Mouse (Mus musculus): ENCODE measurements around the gene Ubb. TPM values are rescaled to one million over a fixed set of nuclear protein-coding genes. Genes with fewer than 3 reads are reported as not detected.
A peak's percentile ranks its signal among the peaks of the same experiment; 100 is the strongest.

Gene Ubb
- polyA plus RNA-seq, 1 experiment from 2014 or later: 3,283 TPM

DNA sequence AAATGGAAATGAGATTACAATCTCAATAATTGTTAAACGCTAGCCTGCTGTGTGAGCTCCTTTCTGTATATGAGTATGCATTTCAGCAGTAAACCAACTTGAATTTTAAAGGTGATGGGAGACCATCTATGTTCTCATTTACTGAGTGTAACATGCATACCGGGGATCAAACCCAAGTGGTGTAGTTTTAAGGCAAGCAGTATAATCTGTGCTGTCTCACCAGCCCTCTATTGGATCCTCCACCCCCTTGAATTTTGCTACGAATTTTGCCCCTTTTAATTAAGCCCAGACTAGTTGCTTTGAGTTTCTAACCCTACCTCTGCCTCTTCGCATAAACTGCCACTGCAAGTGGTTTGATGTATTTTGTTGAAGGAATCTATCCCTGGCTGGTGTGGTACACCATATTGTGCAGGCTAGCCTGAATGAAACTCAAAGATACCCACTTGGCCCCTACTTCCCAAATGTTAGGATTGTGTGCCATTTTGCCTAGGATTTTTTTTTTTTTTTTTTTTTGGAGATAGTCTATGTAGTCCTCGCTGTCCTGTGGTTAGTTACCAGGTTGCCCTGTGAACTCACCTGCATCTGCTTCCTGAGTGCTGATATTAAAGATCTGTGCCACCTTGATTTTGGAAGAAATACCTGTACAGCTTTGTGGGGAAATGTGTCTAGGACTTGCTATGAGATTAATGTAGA lies 3.3 kb downstream of the Ubb start:
- Histone ChIP-seq H3K4me2 (ENCODE audit: low read depth, low read length, severe bottlenecking) (peak overlapping the region; percentile 80), H3K4me1 (replicated peaks; ENCODE audit: control insufficient read depth, insufficient read depth, low read length) (peaks cover 11% of the 10 kb centered on the region; the same call in 1 of the 2 replicates), H3K27ac (ENCODE audit: low read depth, low read length) (no peak overlapping the region), H3K4me3 (ENCODE audit: low read depth, low read length) (peak overlapping the region; percentile 50), H3K9me3 (ENCODE audit: control insufficient read depth, low read length) (no peaks in the 10 kb centered on the region), H3K27me3 (ENCODE audit: control insufficient read depth, insufficient read depth, low read length) (no peaks in the 10 kb centered on the region), H3K36me3 (ENCODE audit: control insufficient read depth, insufficient read depth, low read length) (peaks cover 8% of the 10 kb centered on the region; the same call in 1 of the 2 replicates), H3K9ac (ENCODE audit: low read length) (peak overlapping the region; percentile 8; the same call in 1 of the 2 replicates)
- DNase-seq (ENCODE audit: low spot score) (no peak), ATAC-seq (replicated peaks; ENCODE audit: low FRiP score) (no peak)
- WGBS: 79% methylated on average over 5 of the region's 5 CpGs

- no peak for ATAC-seq (replicated peaks; ENCODE audit: low FRiP score)
- Histone ChIP-seq H3K36me3 (ENCODE audit: control insufficient read depth, insufficient read depth, low read length) (peaks cover 8% of the 10 kb centered on the region; the same call in 1 of the 2 replicates), H3K9ac (ENCODE audit: low read length) (no peak overlapping the region), H3K4me2 (ENCODE audit: low read depth, low read length, severe bottlenecking) (peak overlapping the region; percentile 80), H3K9me3 (ENCODE audit: control insufficient read depth, low read length) (no peaks in the 10 kb centered on the region), H3K27me3 (ENCODE audit: control insufficient read depth, insufficient read depth, low read length) (no peaks in the 10 kb centered on the region), H3K27ac (ENCODE audit: low read depth, low read length) (no peak overlapping the region), H3K4me1 (replicated peaks; ENCODE audit: control insufficient read depth, insufficient read depth, low read length) (peaks cover 9% of the 10 kb centered on the region; the same call in 1 of the 2 replicates), H3K4me3 (ENCODE audit: low read depth, low read length) (0 out of 2 replicates have a peak overlapping the region, but pooled peaks have one; percentile 50)
- DNase-seq (ENCODE audit: low spot score): no peak
These were observed 4.1 kb downstream of the Ubb start for GRCm38 (mm10) chr11:62554934-62555517.

DNA sequence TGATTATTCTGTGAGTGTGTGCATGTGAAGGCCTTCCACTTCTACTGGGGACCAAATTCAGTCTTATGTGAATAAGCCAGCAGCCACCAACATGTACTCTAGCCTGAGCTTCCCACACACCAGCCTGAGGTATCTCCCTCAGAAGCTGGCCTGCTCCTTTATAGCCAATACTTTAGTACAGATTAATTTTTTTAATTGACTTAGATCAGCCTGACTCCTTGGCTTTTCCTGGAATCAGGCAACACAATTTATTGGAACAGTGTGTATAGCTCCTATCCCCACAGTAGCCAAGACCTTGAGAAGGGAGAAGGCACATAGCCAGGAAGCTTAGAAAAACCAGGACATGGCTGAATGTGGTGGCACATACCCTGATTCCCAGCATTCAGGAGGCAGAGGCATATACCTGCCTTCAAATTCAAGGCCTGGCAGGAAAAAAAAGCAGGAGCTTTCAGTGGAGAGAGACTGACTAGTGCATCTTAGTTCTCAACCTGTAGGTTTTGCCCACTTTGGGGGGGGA lies 5.0 kb downstream of the Ubb start:
- peaks cover 8% of the 10 kb centered on the region; the same call in 1 of the 2 replicates for H3K36me3 ChIP-seq (ENCODE audit: control insufficient read depth, insufficient read depth, low read length)
- peaks cover 9% of the 10 kb centered on the region; the same call in 1 of the 2 replicates for H3K4me1 ChIP-seq (replicated peaks; ENCODE audit: control insufficient read depth, insufficient read depth, low read length)
- H3K27me3 ChIP-seq (ENCODE audit: control insufficient read depth, insufficient read depth, low read length): no peaks in the 10 kb centered on the region
- no peak for DNase-seq (ENCODE audit: low spot score)
- H3K9me3 ChIP-seq (ENCODE audit: control insufficient read depth, low read length): no peaks in the 10 kb centered on the region
- no peak overlapping the region for H3K4me3 ChIP-seq (ENCODE audit: low read depth, low read length)
- ATAC-seq (replicated peaks; ENCODE audit: low FRiP score): no peak
- no peak overlapping the region for H3K9ac ChIP-seq (ENCODE audit: low read length)
- H3K27ac ChIP-seq (ENCODE audit: low read depth, low read length): no peak overlapping the region
- no peak overlapping the region for H3K4me2 ChIP-seq (ENCODE audit: low read depth, low read length, severe bottlenecking)

GRCm38 (mm10) chr11:62557205-62557604 lies 6.2 kb downstream of the Ubb start:
- ATAC-seq (replicated peaks; ENCODE audit: low FRiP score) (no peak), DNase-seq (ENCODE audit: low spot score) (no peak)
- peaks cover 8% of the 10 kb centered on the region; the same call in 1 of the 2 replicates for H3K36me3 ChIP-seq (ENCODE audit: control insufficient read depth, insufficient read depth, low read length)
- H3K27ac ChIP-seq (ENCODE audit: low read depth, low read length): no peak overlapping the region
- H3K4me2 ChIP-seq (ENCODE audit: low read depth, low read length, severe bottlenecking): no peak overlapping the region
- no peak overlapping the region for H3K9ac ChIP-seq (ENCODE audit: low read length)
- H3K4me1 ChIP-seq (replicated peaks; ENCODE audit: control insufficient read depth, insufficient read depth, low read length): peaks cover 9% of the 10 kb centered on the region; the same call in 1 of the 2 replicates
- H3K4me3 ChIP-seq (ENCODE audit: low read depth, low read length): no peak overlapping the region
- H3K27me3 ChIP-seq (ENCODE audit: control insufficient read depth, insufficient read depth, low read length): no peaks in the 10 kb centered on the region
- no peaks in the 10 kb centered on the region for H3K9me3 ChIP-seq (ENCODE audit: control insufficient read depth, low read length)
- 74% methylated on average over 5 of the region's 5 CpGs for WGBS

GRCm38 (mm10) chr11:62558152-62558551 lies 7.2 kb downstream of the Ubb start:
- WGBS: 83% methylated on average over 2 of the region's 2 CpGs
- no peak for DNase-seq (ENCODE audit: low spot score)
- no peak for ATAC-seq (replicated peaks; ENCODE audit: low FRiP score)

GRCm38 (mm10) chr11:62558961-62559646 lies 8.1 kb downstream of the Ubb start:
- 66% methylated on average over 6 of the region's 6 CpGs for WGBS
- Histone ChIP-seq H3K4me3 (ENCODE audit: low read depth, low read length) (no peak overlapping the region), H3K27ac (ENCODE audit: low read depth, low read length) (no peak overlapping the region), H3K9me3 (ENCODE audit: control insufficient read depth, low read length) (no peaks in the 10 kb centered on the region), H3K9ac (ENCODE audit: low read length) (no peak overlapping the region), H3K4me2 (ENCODE audit: low read depth, low read length, severe bottlenecking) (no peak overlapping the region), H3K4me1 (replicated peaks; ENCODE audit: control insufficient read depth, insufficient read depth, low read length) (peaks cover 6% of the 10 kb centered on the region; the same call in 1 of the 2 replicates), H3K27me3 (ENCODE audit: control insufficient read depth, insufficient read depth, low read length) (no peaks in the 10 kb centered on the region), H3K36me3 (ENCODE audit: control insufficient read depth, insufficient read depth, low read length) (peaks cover 3% of the 10 kb centered on the region; the same call in 1 of the 2 replicates)
- DNase-seq (ENCODE audit: low spot score) (no peak), ATAC-seq (replicated peaks; ENCODE audit: low FRiP score) (no peak)

More at GRCm38 (mm10) chr11:62558152-62558551, 7.2 kb downstream of the Ubb start:
- Histone ChIP-seq H3K4me2 (ENCODE audit: low read depth, low read length, severe bottlenecking) (no peak overlapping the region), H3K4me1 (replicated peaks; ENCODE audit: control insufficient read depth, insufficient read depth, low read length) (peaks cover 8% of the 10 kb centered on the region; the same call in 1 of the 2 replicates), H3K4me3 (ENCODE audit: low read depth, low read length) (no peak overlapping the region), H3K27me3 (ENCODE audit: control insufficient read depth, insufficient read depth, low read length) (no peaks in the 10 kb centered on the region), H3K36me3 (ENCODE audit: control insufficient read depth, insufficient read depth, low read length) (peaks cover 6% of the 10 kb centered on the region; the same call in 1 of the 2 replicates), H3K27ac (ENCODE audit: low read depth, low read length) (no peak overlapping the region), H3K9ac (ENCODE audit: low read length) (no peak overlapping the region), H3K9me3 (ENCODE audit: control insufficient read depth, low read length) (no peaks in the 10 kb centered on the region)

DNA sequence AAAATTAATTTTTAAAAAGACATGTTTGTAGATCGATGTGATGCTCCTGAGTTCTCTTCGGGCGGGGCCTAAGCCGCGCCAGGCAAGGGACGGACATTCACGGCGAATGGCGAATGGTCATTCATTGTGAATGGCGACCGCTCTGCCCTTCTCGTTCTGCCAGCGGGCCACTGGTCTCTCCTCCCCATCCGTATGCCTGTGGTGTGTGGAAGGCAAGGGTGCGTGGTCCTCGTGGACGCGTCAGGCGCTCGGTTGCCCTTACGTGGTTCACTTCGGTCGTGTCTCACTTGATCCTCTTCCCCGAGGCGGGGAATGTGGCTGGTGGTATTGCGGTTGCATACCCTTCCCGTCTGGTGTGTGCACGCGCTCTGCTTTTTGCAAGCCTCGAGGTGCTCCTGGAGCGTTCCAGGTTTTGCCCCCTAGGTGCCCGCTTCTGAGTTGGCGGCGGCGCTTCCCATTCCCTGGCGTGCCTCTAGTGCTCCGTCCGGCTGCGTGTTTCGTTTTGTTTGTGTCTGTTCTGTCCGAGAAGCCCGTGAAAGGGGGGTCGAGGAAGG lies 9.6 kb downstream of the Ubb start:
- no peak for DNase-seq (ENCODE audit: low spot score)
- peak overlapping the region; percentile 49 for H3K4me2 ChIP-seq (ENCODE audit: low read depth, low read length, severe bottlenecking)
- no peak overlapping the region for H3K27ac ChIP-seq (ENCODE audit: low read depth, low read length)
- H3K4me1 ChIP-seq (replicated peaks; ENCODE audit: control insufficient read depth, insufficient read depth, low read length): no peaks in the 10 kb centered on the region
- peak overlapping the region; percentile 24 for H3K4me3 ChIP-seq (ENCODE audit: low read depth, low read length)
- peak overlapping the region; percentile 20; the same call in 1 of the 2 replicates for H3K9ac ChIP-seq (ENCODE audit: low read length)
- no peak for ATAC-seq (replicated peaks; ENCODE audit: low FRiP score)
- H3K9me3 ChIP-seq (ENCODE audit: control insufficient read depth, low read length): no peaks in the 10 kb centered on the region
- 35% methylated on average over 43 of the region's 43 CpGs for WGBS
- H3K36me3 ChIP-seq (ENCODE audit: control insufficient read depth, insufficient read depth, low read length): no peaks in the 10 kb centered on the region
- no peaks in the 10 kb centered on the region for H3K27me3 ChIP-seq (ENCODE audit: control insufficient read depth, insufficient read depth, low read length)

- H3K27me3 ChIP-seq (ENCODE audit: control insufficient read depth, insufficient read depth, low read length): no peaks in the 10 kb centered on the region
- no peaks in the 10 kb centered on the region for H3K4me1 ChIP-seq (replicated peaks; ENCODE audit: control insufficient read depth, insufficient read depth, low read length)
- H3K9ac ChIP-seq (ENCODE audit: low read length): no peak overlapping the region
- H3K9me3 ChIP-seq (ENCODE audit: control insufficient read depth, low read length): no peaks in the 10 kb centered on the region
- DNase-seq (ENCODE audit: low spot score) (no peak), ATAC-seq (replicated peaks; ENCODE audit: low FRiP score) (no peak)
- 97% methylated on average over 2 of the region's 2 CpGs for WGBS
- no peak overlapping the region for H3K4me2 ChIP-seq (ENCODE audit: low read depth, low read length, severe bottlenecking)
- H3K36me3 ChIP-seq (ENCODE audit: control insufficient read depth, insufficient read depth, low read length): no peaks in the 10 kb centered on the region
- H3K27ac ChIP-seq (ENCODE audit: low read depth, low read length): no peak overlapping the region
- H3K4me3 ChIP-seq (ENCODE audit: low read depth, low read length): no peak overlapping the region
These were observed 12.6 kb downstream of the Ubb start for GRCm38 (mm10) chr11:62563590-62563989.

All from forebrain, embryonic 11.5 days (tissue).